Mouse (Mus musculus): Measurements from ENCODE around the gene Cenpk. TPM values are rescaled to one million over a fixed set of nuclear protein-coding genes. Genes with fewer than 3 reads are reported as not detected.

The Cenpk gene
- polyA plus RNA-seq, 1 experiment from 2014 or later: 92.6 TPM

- Histone ChIP-seq H3K27ac (ENCODE audit: low read depth, low read length) (no peak overlapping the region), H3K4me2 (ENCODE audit: low read depth, low read length, severe bottlenecking) (no peak overlapping the region), H3K36me3 (ENCODE audit: control insufficient read depth, insufficient read depth, low read length) (no peaks in the 10 kb centered on the region; the same call in 1 of the 2 replicates), H3K27me3 (ENCODE audit: control insufficient read depth, insufficient read depth, low read length) (no peaks in the 10 kb centered on the region), H3K9me3 (ENCODE audit: control insufficient read depth, low read length) (no peaks in the 10 kb centered on the region), H3K4me1 (replicated peaks; ENCODE audit: control insufficient read depth, insufficient read depth, low read length) (no peaks in the 10 kb centered on the region), H3K9ac (ENCODE audit: low read length) (no peak overlapping the region), H3K4me3 (ENCODE audit: low read depth, low read length) (no peak overlapping the region)
- ATAC-seq (replicated peaks; ENCODE audit: low FRiP score) (no peak), DNase-seq (ENCODE audit: low spot score) (no peak)
- WGBS: 90% methylated on average over 3 of the region's 3 CpGs
These were observed 30.6 kb downstream of the Cenpk start for GRCm38 (mm10) chr13:104258997-104259396.

GRCm38 (mm10) chr13:104285031-104285431 lies 56.6 kb downstream of the Cenpk start:
- Histone ChIP-seq H3K36me3 (ENCODE audit: control insufficient read depth, insufficient read depth, low read length) (no peaks in the 10 kb centered on the region), H3K9me3 (ENCODE audit: control insufficient read depth, low read length) (no peaks in the 10 kb centered on the region), H3K27ac (ENCODE audit: low read depth, low read length) (no peak overlapping the region), H3K27me3 (ENCODE audit: control insufficient read depth, insufficient read depth, low read length) (no peaks in the 10 kb centered on the region), H3K4me3 (ENCODE audit: low read depth, low read length) (no peak overlapping the region), H3K4me1 (replicated peaks; ENCODE audit: control insufficient read depth, insufficient read depth, low read length) (peaks cover 6% of the 10 kb centered on the region; the same call in 1 of the 2 replicates), H3K4me2 (ENCODE audit: low read depth, low read length, severe bottlenecking) (0 out of 2 replicates have a peak overlapping the region, but pooled peaks have one; percentile 1), H3K9ac (ENCODE audit: low read length) (no peak overlapping the region)
- no peak for DNase-seq (ENCODE audit: low spot score)
- WGBS: 1% methylated on average over 2 of the region's 2 CpGs
- no peak for ATAC-seq (replicated peaks; ENCODE audit: low FRiP score)

- H3K27me3 ChIP-seq (ENCODE audit: control insufficient read depth, insufficient read depth, low read length): no peaks in the 10 kb centered on the region
- 3% methylated on average over 10 of the region's 10 CpGs for WGBS
- H3K4me3 ChIP-seq (ENCODE audit: low read depth, low read length): peak overlapping the region; percentile 43
- DNase-seq (ENCODE audit: low spot score) (peak; percentile 48), ATAC-seq (replicated peaks; ENCODE audit: low FRiP score) (no peak)
- H3K27ac ChIP-seq (ENCODE audit: low read depth, low read length): 0 out of 2 replicates have a peak overlapping the region, but pooled peaks have one; percentile 10
- H3K36me3 ChIP-seq (ENCODE audit: control insufficient read depth, insufficient read depth, low read length): no peaks in the 10 kb centered on the region
- no peaks in the 10 kb centered on the region for H3K9me3 ChIP-seq (ENCODE audit: control insufficient read depth, low read length)
- H3K4me1 ChIP-seq (replicated peaks; ENCODE audit: control insufficient read depth, insufficient read depth, low read length): peaks cover 6% of the 10 kb centered on the region; the same call in 1 of the 2 replicates
- peak overlapping the region; percentile 50 for H3K9ac ChIP-seq (ENCODE audit: low read length)
- peak overlapping the region; percentile 70 for H3K4me2 ChIP-seq (ENCODE audit: low read depth, low read length, severe bottlenecking)
These were observed 57.4 kb downstream of the Cenpk start for GRCm38 (mm10) chr13:104285737-104286311.

- H3K9me3 ChIP-seq (ENCODE audit: control insufficient read depth, low read length): no peaks in the 10 kb centered on the region
- DNase-seq (ENCODE audit: low spot score) (no peak), ATAC-seq (replicated peaks; ENCODE audit: low FRiP score) (peak; percentile 35)
- H3K4me1 ChIP-seq (replicated peaks; ENCODE audit: control insufficient read depth, insufficient read depth, low read length): peaks cover 6% of the 10 kb centered on the region; the same call in 1 of the 2 replicates
- peak overlapping the region; percentile 43 for H3K4me3 ChIP-seq (ENCODE audit: low read depth, low read length)
- no peaks in the 10 kb centered on the region for H3K36me3 ChIP-seq (ENCODE audit: control insufficient read depth, insufficient read depth, low read length)
- H3K27me3 ChIP-seq (ENCODE audit: control insufficient read depth, insufficient read depth, low read length): no peaks in the 10 kb centered on the region
- H3K4me2 ChIP-seq (ENCODE audit: low read depth, low read length, severe bottlenecking): peak overlapping the region; percentile 70
- H3K9ac ChIP-seq (ENCODE audit: low read length): peak overlapping the region; percentile 50; the same call in 1 of the 2 replicates
- WGBS: 3% methylated on average over 4 of the region's 4 CpGs
- H3K27ac ChIP-seq (ENCODE audit: low read depth, low read length): 0 out of 2 replicates have a peak overlapping the region, but pooled peaks have one; percentile 10
These were observed 57.9 kb downstream of the Cenpk start for GRCm38 (mm10) chr13:104286336-104286735.

GRCm38 (mm10) chr13:104286897-104287309 lies 58.5 kb downstream of the Cenpk start:
- DNase-seq (ENCODE audit: low spot score): peak; percentile 92
- Histone ChIP-seq H3K9me3 (ENCODE audit: control insufficient read depth, low read length) (no peaks in the 10 kb centered on the region), H3K36me3 (ENCODE audit: control insufficient read depth, insufficient read depth, low read length) (no peaks in the 10 kb centered on the region), H3K4me3 (ENCODE audit: low read depth, low read length) (peak overlapping the region; percentile 43), H3K9ac (ENCODE audit: low read length) (peak overlapping the region; percentile 61; the same call in 1 of the 2 replicates), H3K4me1 (replicated peaks; ENCODE audit: control insufficient read depth, insufficient read depth, low read length) (peaks cover 6% of the 10 kb centered on the region; the same call in 1 of the 2 replicates), H3K27ac (ENCODE audit: low read depth, low read length) (peak overlapping the region; percentile 32; the same call in 1 of the 2 replicates), H3K4me2 (ENCODE audit: low read depth, low read length, severe bottlenecking) (peak overlapping the region; percentile 70), H3K27me3 (ENCODE audit: control insufficient read depth, insufficient read depth, low read length) (no peaks in the 10 kb centered on the region)
- 0% methylated on average over 10 of the region's 10 CpGs for WGBS
- ATAC-seq (replicated peaks; ENCODE audit: low FRiP score): peak; percentile 97

- H3K9me3 ChIP-seq (ENCODE audit: control insufficient read depth, low read length): no peaks in the 10 kb centered on the region
- H3K4me2 ChIP-seq (ENCODE audit: low read depth, low read length, severe bottlenecking): peak within 1 kb of the TSS; percentile 70
- DNase-seq (ENCODE audit: low spot score): peak; percentile 55
- H3K27ac ChIP-seq (ENCODE audit: low read depth, low read length): peak within 1 kb of the TSS; percentile 66; the same call in 1 of the 2 replicates
- peak within 1 kb of the TSS; percentile 43 for H3K4me3 ChIP-seq (ENCODE audit: low read depth, low read length)
- H3K36me3 ChIP-seq (ENCODE audit: control insufficient read depth, insufficient read depth, low read length): no peaks in the 10 kb centered on the region
- peak within 1 kb of the TSS; percentile 61 for H3K9ac ChIP-seq (ENCODE audit: low read length)
- H3K4me1 ChIP-seq (replicated peaks; ENCODE audit: control insufficient read depth, insufficient read depth, low read length): peaks cover 6% of the 10 kb centered on the region; the same call in 1 of the 2 replicates
- no peaks in the 10 kb centered on the region for H3K27me3 ChIP-seq (ENCODE audit: control insufficient read depth, insufficient read depth, low read length)
- no peak for ATAC-seq (replicated peaks; ENCODE audit: low FRiP score)
- WGBS: under 1% methylated on average over 23 of the region's 23 CpGs
These were observed 59.2 kb downstream of the Cenpk start, which contains the start of gene Adamts6 for GRCm38 (mm10) chr13:104287366-104288225. Gene Adamts6, plus strand, starts transcription at chr13:104287835.

GRCm38 (mm10) chr13:104288226-104288859 lies 59.9 kb downstream of the Cenpk start:
- ATAC-seq (replicated peaks; ENCODE audit: low FRiP score): peak; percentile 30
- Histone ChIP-seq H3K27ac (ENCODE audit: low read depth, low read length) (peak overlapping the region; percentile 66; the same call in 1 of the 2 replicates), H3K4me2 (ENCODE audit: low read depth, low read length, severe bottlenecking) (peak overlapping the region; percentile 70), H3K27me3 (ENCODE audit: control insufficient read depth, insufficient read depth, low read length) (no peaks in the 10 kb centered on the region), H3K9me3 (ENCODE audit: control insufficient read depth, low read length) (no peaks in the 10 kb centered on the region), H3K4me1 (replicated peaks; ENCODE audit: control insufficient read depth, insufficient read depth, low read length) (peaks cover 6% of the 10 kb centered on the region; the same call in 1 of the 2 replicates), H3K4me3 (ENCODE audit: low read depth, low read length) (peak overlapping the region; percentile 43), H3K36me3 (ENCODE audit: control insufficient read depth, insufficient read depth, low read length) (no peaks in the 10 kb centered on the region), H3K9ac (ENCODE audit: low read length) (peak overlapping the region; percentile 61)
- peak; percentile 62 for DNase-seq (ENCODE audit: low spot score)
- under 1% methylated on average over 7 of the region's 7 CpGs for WGBS

- DNase-seq (ENCODE audit: low spot score): no peak
- Histone ChIP-seq H3K9me3 (ENCODE audit: control insufficient read depth, low read length) (no peaks in the 10 kb centered on the region), H3K4me3 (ENCODE audit: low read depth, low read length) (no peak overlapping the region), H3K27ac (ENCODE audit: low read depth, low read length) (no peak overlapping the region), H3K4me2 (ENCODE audit: low read depth, low read length, severe bottlenecking) (no peak overlapping the region), H3K9ac (ENCODE audit: low read length) (no peak overlapping the region), H3K36me3 (ENCODE audit: control insufficient read depth, insufficient read depth, low read length) (no peaks in the 10 kb centered on the region), H3K4me1 (replicated peaks; ENCODE audit: control insufficient read depth, insufficient read depth, low read length) (peaks cover 6% of the 10 kb centered on the region; the same call in 1 of the 2 replicates), H3K27me3 (ENCODE audit: control insufficient read depth, insufficient read depth, low read length) (no peaks in the 10 kb centered on the region)
- no peak for ATAC-seq (replicated peaks; ENCODE audit: low FRiP score)
These were observed 60.8 kb downstream of the Cenpk start for GRCm38 (mm10) chr13:104289176-104289575.
